Mouse (Mus musculus) erythroblast, embryonic 14.5 days (primary cell): ENCODE results near the gene Fam53b. TPM values are rescaled to one million over a fixed set of nuclear protein-coding genes. Genes with fewer than 3 reads are reported as not detected.

ENCODE experiments used
- H3K27me3 ChIP-seq: 2 replicates; pipeline ENCODE4 v1.6.1; 2012; ENCODE audit warnings: inconsistent platforms; ENCODE audit not compliant: control insufficient read depth
- H3K36me3 ChIP-seq: 2 replicates; pipeline ENCODE4 v1.6.1; 2012; ENCODE audit warnings: mild to moderate bottlenecking, inconsistent platforms; ENCODE audit not compliant: control insufficient read depth
- H3K4me1 ChIP-seq: 2 replicates; pipeline ENCODE4 v1.6.1; 2012; ENCODE audit warnings: inconsistent platforms; ENCODE audit not compliant: control insufficient read depth
- H3K4me3 ChIP-seq: replicated peaks from 2 replicates; pipeline ENCODE3; 2012; ENCODE audit warnings: moderate library complexity, mild to moderate bottlenecking, inconsistent platforms
- H3K9me3 ChIP-seq: 2 replicates; pipeline ENCODE4 v1.6.1; 2012; ENCODE audit warnings: low read length, inconsistent platforms, mixed read lengths; ENCODE audit not compliant: control insufficient read depth
- GATA1 ChIP-seq: IDR thresholded peaks from 2 replicates; pipeline ENCODE4 v1.6.1; 2012; ENCODE audit warnings: low read length, inconsistent platforms, mixed read lengths
- TAL1 ChIP-seq: IDR thresholded peaks from 3 replicates; pipeline ENCODE4 v1.6.1; 2012; ENCODE audit warnings: low read length, inconsistent platforms, mixed read lengths
- polyA plus RNA-seq: library from polyadenylated mRNA; stranded (reverse); fragments of >175 nt; gene quantifications from 2 replicates; pipeline ENCODE4 v1.2.3, GENCODE M21; 2012

The Fam53b gene
- polyA plus RNA-seq, 1 experiment = 21.4 TPM

DNA sequence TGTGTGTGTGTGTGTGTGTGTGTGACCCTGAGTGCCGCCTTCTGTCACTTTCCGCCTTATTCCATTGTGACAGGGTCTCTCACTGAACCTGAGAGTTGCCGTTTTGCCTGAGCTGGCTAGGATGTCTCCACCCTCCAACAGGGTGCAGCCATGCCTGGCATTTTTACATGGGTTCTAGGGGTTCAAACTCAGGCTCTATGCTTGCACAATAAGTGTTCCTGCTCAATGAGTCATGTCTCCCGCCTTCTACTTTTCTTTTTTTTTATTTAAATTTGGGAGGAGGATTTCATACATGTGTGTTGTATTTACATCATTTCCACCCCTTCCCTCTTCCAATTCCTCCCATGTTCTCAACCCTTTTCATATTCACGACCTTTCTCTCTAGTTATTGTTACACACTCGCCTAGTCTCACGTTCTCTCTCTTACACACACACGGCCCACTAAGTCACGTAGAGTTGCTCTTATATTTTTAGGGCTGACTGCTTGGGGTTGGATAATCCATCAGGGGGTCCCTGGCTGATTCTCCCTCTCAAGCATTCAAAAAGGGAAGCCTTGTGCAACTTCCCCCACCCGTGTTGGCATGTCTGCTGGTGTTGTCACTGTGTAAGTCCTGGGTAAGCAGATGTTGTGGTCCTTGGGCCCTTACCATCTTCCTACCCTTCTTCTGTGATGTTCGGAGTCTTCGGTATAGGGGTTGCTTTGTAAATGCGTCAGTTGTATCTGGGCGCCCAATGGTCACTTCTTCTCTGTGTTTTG is 122.8 kb downstream of the Fam53b start:
- Histone ChIP-seq H3K36me3 (no peaks in the 10 kb centered on the region; the same call in 1 of the 2 replicates), H3K27me3 (no peaks in the 10 kb centered on the region), H3K4me3 (no peak overlapping the region), H3K4me1 (peaks cover 6% of the 10 kb centered on the region), H3K9me3 (peaks cover 6% of the 10 kb centered on the region; the same call in 1 of the 2 replicates)
- TF ChIP-seq TAL1 (no peak), GATA1 (no peak)

DNA sequence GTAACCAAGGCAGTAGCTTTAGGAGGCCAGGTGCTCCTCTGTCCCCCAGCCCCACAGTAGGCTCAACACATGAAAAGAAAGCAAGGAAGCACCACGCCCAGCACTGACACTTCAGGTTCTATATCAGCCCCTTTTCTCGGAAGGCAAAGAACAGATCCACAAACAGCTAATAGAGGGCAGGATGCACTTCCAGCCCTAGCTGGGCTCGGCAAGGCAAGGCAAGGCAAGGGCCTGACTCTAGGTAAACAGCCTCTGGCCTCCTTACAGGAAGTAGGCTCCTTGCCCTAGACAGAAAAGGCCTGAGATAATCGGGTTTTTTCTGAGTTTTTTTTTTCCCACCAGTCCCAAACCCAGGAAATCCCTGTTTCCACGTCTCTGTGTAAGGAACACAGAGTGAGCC is 124.0 kb downstream of the Fam53b start:
- Histone ChIP-seq H3K36me3 (no peaks in the 10 kb centered on the region; the same call in 1 of the 2 replicates), H3K4me3 (no peak overlapping the region), H3K4me1 (peaks cover 6% of the 10 kb centered on the region), H3K27me3 (no peaks in the 10 kb centered on the region), H3K9me3 (peaks cover 3% of the 10 kb centered on the region; the same call in 1 of the 2 replicates)
- no peak for TF ChIP-seq GATA1
- no peak for TF ChIP-seq TAL1

DNA sequence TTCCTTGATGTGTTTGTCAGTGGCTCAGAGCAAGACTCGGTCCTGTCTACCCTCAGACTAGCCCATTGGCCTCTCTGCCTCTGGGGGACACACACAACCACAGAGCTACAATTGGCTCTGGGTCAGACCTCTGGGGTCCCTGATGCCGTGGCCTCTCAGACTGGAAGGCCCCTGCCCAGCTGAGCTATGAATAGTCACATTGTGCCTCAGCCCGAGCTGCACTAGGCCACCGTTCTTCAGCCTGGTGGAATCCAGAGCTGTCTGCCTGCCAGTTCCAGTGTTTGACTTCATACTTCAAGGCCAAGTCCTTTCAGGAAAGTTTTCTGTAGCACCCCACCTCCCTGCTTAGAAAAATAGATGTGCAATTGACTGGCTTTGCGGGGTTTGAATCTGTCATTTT is 125.0 kb downstream of the Fam53b start:
- Histone ChIP-seq H3K36me3 (no peaks in the 10 kb centered on the region), H3K4me3 (no peak overlapping the region), H3K9me3 (no peaks in the 10 kb centered on the region), H3K27me3 (no peaks in the 10 kb centered on the region), H3K4me1 (peaks cover 6% of the 10 kb centered on the region)
- TF ChIP-seq GATA1 (no peak), TAL1 (no peak)

DNA sequence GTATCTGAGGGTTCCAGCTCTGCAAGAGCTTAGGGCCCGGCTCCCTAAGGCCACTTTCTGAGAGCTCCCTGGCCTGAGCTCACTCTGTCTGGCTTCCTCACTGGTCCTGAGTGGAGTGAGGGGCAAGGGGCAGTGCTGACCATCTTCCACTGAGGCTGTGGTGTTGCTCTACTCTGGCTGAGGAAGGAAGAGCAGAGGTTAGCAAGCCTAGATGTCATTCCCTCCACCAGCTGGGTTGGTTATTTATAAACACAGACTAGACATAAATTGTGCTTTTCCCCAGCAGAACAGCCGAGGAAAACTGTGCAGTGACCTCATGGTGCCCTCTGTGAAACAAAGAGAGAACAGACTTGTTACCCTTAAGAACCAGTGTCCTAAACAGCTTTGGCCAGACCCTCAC is 125.8 kb downstream of the Fam53b start:
- no peaks in the 10 kb centered on the region for H3K27me3 ChIP-seq
- H3K4me1 ChIP-seq = peaks cover 6% of the 10 kb centered on the region
- no peak overlapping the region for H3K4me3 ChIP-seq
- H3K36me3 ChIP-seq = no peaks in the 10 kb centered on the region
- no peak for TF ChIP-seq GATA1
- no peak for TF ChIP-seq TAL1
- no peaks in the 10 kb centered on the region for H3K9me3 ChIP-seq

DNA sequence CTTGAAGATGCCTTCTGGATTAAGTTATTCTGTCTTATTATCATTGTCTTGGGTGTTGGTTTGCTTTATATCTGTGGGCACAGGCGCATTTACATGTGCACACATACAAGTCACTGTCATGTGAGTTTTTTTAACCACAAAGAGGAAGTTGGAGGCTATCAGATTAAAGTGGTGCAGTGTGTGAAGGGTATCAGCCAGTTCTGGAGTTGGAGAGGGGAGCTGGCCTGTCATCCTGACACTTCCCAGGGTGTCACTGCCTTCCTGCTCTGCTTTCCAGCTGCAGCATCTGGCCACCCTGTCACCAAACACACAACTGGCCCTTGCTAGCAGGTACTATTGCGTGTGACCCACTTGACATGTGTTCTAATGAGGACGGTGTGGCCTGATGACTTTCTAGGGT is 127.2 kb downstream of the Fam53b start:
- Histone ChIP-seq H3K4me1 (peaks cover 6% of the 10 kb centered on the region), H3K27me3 (no peaks in the 10 kb centered on the region), H3K36me3 (no peaks in the 10 kb centered on the region), H3K4me3 (no peak overlapping the region), H3K9me3 (no peaks in the 10 kb centered on the region)
- TF ChIP-seq TAL1 = no peak
- no peak for TF ChIP-seq GATA1

DNA sequence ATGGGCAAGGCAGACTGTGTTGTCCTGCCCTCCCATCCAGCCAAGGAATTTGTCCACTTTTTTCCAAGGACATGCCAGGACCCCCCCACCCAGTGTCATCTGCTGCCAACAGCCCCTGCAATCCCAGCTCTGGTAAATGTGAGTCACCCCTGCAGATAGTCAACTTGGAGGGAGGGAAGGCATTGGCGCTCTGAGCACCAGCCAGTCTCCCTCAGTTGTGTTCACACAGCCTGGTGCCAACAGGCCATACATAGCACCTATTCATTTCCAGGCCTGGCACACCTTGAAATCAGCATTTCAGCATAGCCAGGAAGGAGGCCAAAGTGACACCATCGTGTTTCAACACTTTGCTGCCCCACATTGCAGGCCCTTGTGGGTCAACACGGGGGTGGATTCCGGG is 129.8 kb downstream of the Fam53b start:
- Histone ChIP-seq H3K36me3 (no peaks in the 10 kb centered on the region), H3K9me3 (no peaks in the 10 kb centered on the region), H3K4me1 (peaks cover 15% of the 10 kb centered on the region), H3K4me3 (no peak overlapping the region), H3K27me3 (no peaks in the 10 kb centered on the region)
- TF ChIP-seq TAL1 (no peak), GATA1 (no peak)

DNA sequence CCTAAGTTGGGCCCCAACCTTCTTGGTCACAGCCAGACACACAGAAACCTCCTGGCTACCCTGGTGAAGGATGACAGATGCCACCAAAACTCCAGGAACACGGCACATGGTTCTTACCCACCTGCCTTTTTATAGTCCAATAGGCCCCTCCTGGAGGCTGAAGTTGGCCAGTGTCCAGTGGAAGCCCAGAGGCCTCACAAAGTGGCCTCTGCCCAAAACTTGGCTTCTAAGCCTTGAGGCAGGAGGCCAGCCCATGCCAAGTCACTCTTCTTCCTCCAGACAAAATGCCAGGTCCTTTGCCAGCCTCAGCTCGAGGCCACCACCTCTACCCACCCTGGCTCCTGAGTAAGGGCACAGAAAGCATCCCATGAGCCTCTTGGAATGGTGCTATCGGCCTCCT is 130.8 kb downstream of the Fam53b start:
- Histone ChIP-seq H3K36me3 (no peaks in the 10 kb centered on the region), H3K4me3 (no peak overlapping the region), H3K9me3 (no peaks in the 10 kb centered on the region), H3K4me1 (peaks cover 15% of the 10 kb centered on the region), H3K27me3 (no peaks in the 10 kb centered on the region)
- TF ChIP-seq TAL1 = no peak
- no peak for TF ChIP-seq GATA1

DNA sequence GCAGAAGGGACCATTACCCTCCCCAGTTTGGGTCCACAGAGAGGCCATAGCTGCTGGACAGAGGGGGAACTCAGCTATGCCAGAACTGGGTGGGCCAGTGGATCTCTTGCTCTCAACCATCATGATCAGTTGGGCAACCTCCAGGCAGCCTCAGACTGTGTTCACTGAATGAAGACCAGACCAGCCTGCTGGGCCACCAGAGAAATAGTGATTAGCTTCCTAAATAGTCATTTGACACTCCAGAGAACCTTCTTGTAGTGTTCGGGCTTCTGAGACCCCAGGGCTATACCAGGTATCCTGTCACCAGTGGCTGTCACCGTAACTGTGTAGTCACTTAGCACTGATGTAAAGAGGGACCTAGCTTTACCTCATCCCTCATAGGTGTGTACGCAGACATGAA is 131.3 kb downstream of the Fam53b start:
- TF ChIP-seq GATA1 = no peak
- no peak for TF ChIP-seq TAL1
- Histone ChIP-seq H3K36me3 (no peaks in the 10 kb centered on the region), H3K9me3 (no peaks in the 10 kb centered on the region), H3K4me1 (peaks cover 15% of the 10 kb centered on the region), H3K4me3 (no peak overlapping the region), H3K27me3 (no peaks in the 10 kb centered on the region)

DNA sequence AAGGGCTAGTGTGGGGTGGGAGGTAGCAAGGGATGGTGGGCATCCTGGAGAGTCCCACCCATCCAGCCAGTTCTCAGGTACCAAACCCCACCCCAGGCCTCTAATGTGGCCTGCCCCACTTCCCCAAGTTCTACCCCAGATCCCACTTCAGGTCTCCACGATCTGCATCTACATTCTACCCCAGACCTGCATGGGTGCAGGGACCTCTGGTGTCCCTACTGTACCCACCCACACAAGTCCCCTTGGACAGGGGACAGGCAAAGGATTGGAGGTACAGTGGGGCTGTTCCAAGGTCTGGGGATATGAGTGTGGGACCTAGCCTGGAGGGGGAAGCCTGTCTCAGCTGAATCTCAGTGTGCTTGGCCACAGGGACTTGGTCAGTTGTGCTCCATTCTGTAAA is 131.9 kb downstream of the Fam53b start:
- TF ChIP-seq TAL1 (no peak), GATA1 (no peak)
- Histone ChIP-seq H3K4me1 (peaks cover 12% of the 10 kb centered on the region), H3K36me3 (no peaks in the 10 kb centered on the region), H3K9me3 (no peaks in the 10 kb centered on the region), H3K4me3 (no peak overlapping the region), H3K27me3 (no peaks in the 10 kb centered on the region)

DNA sequence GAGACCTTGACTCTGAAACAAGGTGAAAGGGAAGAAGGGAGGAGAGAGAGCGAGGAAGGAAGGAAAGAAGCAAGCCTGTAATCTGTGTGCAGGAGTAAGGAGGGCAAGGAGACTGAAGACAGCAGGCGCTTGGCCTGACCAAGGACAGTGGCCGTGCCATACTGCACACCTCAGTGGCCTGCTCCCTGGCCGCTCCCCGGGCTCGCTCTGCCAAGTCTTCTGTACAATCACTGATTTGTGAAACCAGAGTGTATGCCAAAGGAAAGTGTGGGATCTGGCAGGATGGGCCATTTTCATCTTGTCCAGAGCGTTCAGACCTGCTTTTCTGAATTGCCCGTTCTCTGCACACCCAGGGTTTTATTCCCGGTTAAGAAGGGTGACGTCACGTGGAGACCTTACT is 132.4 kb downstream of the Fam53b start:
- Histone ChIP-seq H3K9me3 (no peaks in the 10 kb centered on the region), H3K36me3 (no peaks in the 10 kb centered on the region), H3K4me1 (peaks cover 9% of the 10 kb centered on the region), H3K4me3 (no peak overlapping the region), H3K27me3 (no peaks in the 10 kb centered on the region)
- TF ChIP-seq GATA1 (no peak), TAL1 (no peak)
